Mouse (Mus musculus): ENCODE data around the gene Por. TPM values are rescaled to one million over a fixed set of nuclear protein-coding genes. Genes with fewer than 3 reads are reported as not detected.

The Por gene
- total and polyA plus RNA-seq, 2 experiments: 211 to 284 TPM

DNA sequence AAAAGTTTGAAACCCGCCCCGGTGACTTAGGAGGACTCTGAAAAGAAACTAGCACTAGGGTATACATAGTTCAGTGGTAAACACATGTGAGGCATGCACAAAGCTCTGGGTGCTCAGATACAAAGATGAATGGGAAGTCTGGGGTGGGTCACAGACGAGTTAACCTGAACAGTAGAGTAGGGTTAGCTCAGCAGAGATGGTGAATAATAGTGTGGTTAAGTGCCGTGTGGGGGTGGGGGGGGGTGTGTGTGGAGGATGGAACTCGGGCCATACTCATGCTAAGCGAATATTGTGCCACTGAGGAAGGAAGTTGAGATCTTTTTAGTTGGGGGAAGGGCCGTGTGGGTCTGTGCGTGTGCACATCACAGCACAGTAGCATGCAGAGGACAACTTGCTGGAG lies 110.5 kb downstream of the Por start:
- no peak for DNase-seq (ENCODE audit: extremely low read depth, low read depth, low spot score)
- TF ChIP-seq CTCF (IDR thresholded peaks at IDR 0.05; ENCODE audit: low read depth, low read length) (no peak), POLR2A (IDR thresholded peaks at IDR 0.05; ENCODE audit: extremely low read depth, insufficient read depth, low read length) (no peak)
- WGBS: 74% methylated on average over 8 of the region's 8 CpGs
- H3K79me2 ChIP-seq (ENCODE audit: control insufficient read depth, insufficient read depth, low read length): peaks cover 18% of the 10 kb centered on the region; the same call in 1 of the 2 replicates
- H3K36me3 ChIP-seq (ENCODE audit: control insufficient read depth, insufficient read depth, low read length): peaks cover 19% of the 10 kb centered on the region
- no peak overlapping the region for H3K9ac ChIP-seq (ENCODE audit: low read depth, low read length)
- H3K4me1 ChIP-seq (ENCODE audit: control insufficient read depth, insufficient read depth, low read length): peaks cover 46% of the 10 kb centered on the region
- H3K27me3 ChIP-seq (ENCODE audit: control insufficient read depth, insufficient read depth, low read length): no peaks in the 10 kb centered on the region
- no peak overlapping the region for H3K4me3 ChIP-seq (ENCODE audit: insufficient read depth, low read depth, low read length)
- no peak overlapping the region for H3K27ac ChIP-seq (replicated peaks; ENCODE audit: insufficient read depth, low read depth, low read length)

DNA sequence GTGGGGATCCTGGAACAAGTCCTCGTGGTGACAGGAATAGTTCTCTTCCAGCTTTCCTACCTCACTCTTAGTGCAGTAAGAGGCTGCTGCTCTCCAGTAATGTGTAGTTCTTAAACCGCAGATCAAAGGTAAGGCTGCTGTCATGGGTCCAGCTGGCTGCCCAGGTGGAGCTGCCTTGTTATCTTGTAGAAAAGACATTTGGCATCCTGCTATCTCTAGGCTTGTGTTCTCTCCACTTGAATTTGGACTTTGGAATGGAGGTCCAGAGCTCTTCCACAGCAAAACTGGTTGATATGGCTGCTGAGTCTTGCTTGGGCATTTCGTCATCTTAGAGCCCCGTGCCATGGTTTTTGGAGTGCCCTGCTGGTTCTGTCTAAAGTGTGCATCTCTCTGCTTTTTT lies 113.1 kb downstream of the Por start:
- peaks cover 45% of the 10 kb centered on the region for H3K36me3 ChIP-seq (ENCODE audit: control insufficient read depth, insufficient read depth, low read length)
- peak; percentile 99 for DNase-seq (ENCODE audit: extremely low read depth, low read depth, low spot score)
- WGBS: 20% methylated on average over 4 of the region's 4 CpGs

More for the DNA sequence above, 113.1 kb downstream of the Por start:
- no peak overlapping the region for H3K4me3 ChIP-seq (ENCODE audit: insufficient read depth, low read depth, low read length)
- H3K27me3 ChIP-seq (ENCODE audit: control insufficient read depth, insufficient read depth, low read length): no peaks in the 10 kb centered on the region
- H3K79me2 ChIP-seq (ENCODE audit: control insufficient read depth, insufficient read depth, low read length): peaks cover 18% of the 10 kb centered on the region; the same call in 1 of the 2 replicates
- H3K27ac ChIP-seq (replicated peaks; ENCODE audit: insufficient read depth, low read depth, low read length): peak overlapping the region; percentile 55
- no peak for TF ChIP-seq CTCF (IDR thresholded peaks at IDR 0.05; ENCODE audit: low read depth, low read length)
- TF ChIP-seq POLR2A (IDR thresholded peaks at IDR 0.05; ENCODE audit: extremely low read depth, insufficient read depth, low read length): no peak
- H3K9ac ChIP-seq (ENCODE audit: low read depth, low read length): no peak overlapping the region
- H3K4me1 ChIP-seq (ENCODE audit: control insufficient read depth, insufficient read depth, low read length): peaks cover 29% of the 10 kb centered on the region

Other genes with a start within 250 kb of the Por start
- gene Hip1, start 124.9 kb upstream of the Por start, total RNA-seq (2014; rRNA removed): 3.2 and 6.5 TPM in 2 replicates
- gene Hip1, start 124.9 kb upstream of the Por start, polyA plus RNA-seq (2012; rRNA removed): 2.2 and 3.1 TPM in 2 replicates
- not detected in 2 replicates for gene Ccl26, start 106.5 kb upstream of the Por start, total RNA-seq (2014; rRNA removed)
- not detected in 2 replicates for gene Ccl26, start 106.5 kb upstream of the Por start, polyA plus RNA-seq (2012; rRNA removed)
- 3.7 and 8.2 TPM in 2 replicates for gene Ccl24, start 97.0 kb upstream of the Por start, total RNA-seq (2014; rRNA removed)
- gene Ccl24, start 97.0 kb upstream of the Por start, polyA plus RNA-seq (2012; rRNA removed): 1.8 and 5.3 TPM in 2 replicates
- 8.5 and 9.7 TPM in 2 replicates for gene Rhbdd2, start 37.4 kb upstream of the Por start, total RNA-seq (2014; rRNA removed)
- gene Rhbdd2, start 37.4 kb upstream of the Por start, polyA plus RNA-seq (2012; rRNA removed): 17.0 and 20.9 TPM in 2 replicates
- gene Tmem120a, start 74.4 kb downstream of the Por start, total RNA-seq (2014; rRNA removed): 55.2 and 58.1 TPM in 2 replicates
- gene Tmem120a, start 74.4 kb downstream of the Por start, polyA plus RNA-seq (2012; rRNA removed): 52.9 and 76.6 TPM in 2 replicates
- gene Styxl1, start 108.4 kb downstream of the Por start, total RNA-seq (2014; rRNA removed): 0.13 and 0.18 TPM in 2 replicates
- gene Styxl1, start 108.4 kb downstream of the Por start, polyA plus RNA-seq (2012; rRNA removed): 0.22 and 0.23 TPM in 2 replicates
- 108 and 176 TPM in 2 replicates for gene Mdh2, start 108.4 kb downstream of the Por start, total RNA-seq (2014; rRNA removed)
- gene Mdh2, start 108.4 kb downstream of the Por start, polyA plus RNA-seq (2012; rRNA removed): 361 and 418 TPM in 2 replicates
- gene Srrm3, start 136.9 kb downstream of the Por start, total RNA-seq (2014; rRNA removed): not detected in 2 replicates
- gene Srrm3, start 136.9 kb downstream of the Por start, polyA plus RNA-seq (2012; rRNA removed): not detected in 2 replicates
- gene Hspb1, start 217.9 kb downstream of the Por start, total RNA-seq (2014; rRNA removed): 18.9 and 19.5 TPM in 2 replicates
- gene Hspb1, start 217.9 kb downstream of the Por start, polyA plus RNA-seq (2012; rRNA removed): 10.9 and 24.3 TPM in 2 replicates

All from liver, adult 2 months (tissue).